Mouse (Mus musculus) MEL (cell line): Measurements from ENCODE around the gene Gpr150. TPM values are rescaled to one million over a fixed set of nuclear protein-coding genes. Genes with fewer than 3 reads are reported as not detected.

ENCODE experiments used
- DNase-seq: peaks from one replicate; pipeline ENCODE4 v3.0.0; 2011; ENCODE audit warnings: low read depth, low spot score
- H3K27ac ChIP-seq: 2 replicates; pipeline ENCODE4 v1.5.1; 2012; ENCODE audit warnings: low read depth, mild to moderate bottlenecking, control low read depth, low read length, moderate library complexity; ENCODE audit not compliant: control insufficient read depth
- H3K27me3 ChIP-seq, 2 experiments: fragments of 150-350 bp in 1 of 2; sonication (generic) in 1 of 2; 2 replicates each; pipeline ENCODE4 v1.6.1; 2012; ENCODE audit warnings: low read length in 2 of 2, mild to moderate bottlenecking in 2 of 2, improper control_type of control experiment in 1 of 2, moderate library complexity in 1 of 2; ENCODE audit not compliant: insufficient read depth in 2 of 2, control insufficient read depth in 1 of 2
- H3K36me3 ChIP-seq, 2 experiments: 2 replicates each; pipeline ENCODE4 v1.6.1; 2012 to 2014; ENCODE audit warnings: low read length in 2 of 2, improper control_type of control experiment in 1 of 2, inconsistent platforms in 1 of 2, mild to moderate bottlenecking in 1 of 2; ENCODE audit not compliant: insufficient read depth in 2 of 2, control insufficient read depth in 1 of 2
- H3K4me1 ChIP-seq, 2 experiments: fragments of 150-350 bp in 1 of 2; sonication (generic) in 1 of 2; 2 replicates each; pipeline ENCODE4 v1.6.1; 2012; ENCODE audit warnings: low read length in 2 of 2, improper control_type of control experiment in 1 of 2, mild to moderate bottlenecking in 1 of 2; ENCODE audit not compliant: insufficient read depth in 2 of 2, control insufficient read depth in 1 of 2
- H3K4me3 ChIP-seq, 2 experiments: fragments of 150-350 bp in 1 of 2; sonication (generic) in 1 of 2; 2 replicates each; pipeline ENCODE4 v1.5.1; 2012; ENCODE audit warnings: low read depth in 2 of 2, low read length in 2 of 2, mild to moderate bottlenecking in 2 of 2, moderate library complexity in 2 of 2, control low read depth in 1 of 2, improper control_type of control experiment in 1 of 2; ENCODE audit not compliant: control insufficient read depth in 1 of 2, insufficient read depth in 1 of 2
- H3K79me2 ChIP-seq: 2 replicates; pipeline ENCODE4 v1.6.1; 2012; ENCODE audit warnings: mild to moderate bottlenecking, low read length, moderate library complexity; ENCODE audit not compliant: control insufficient read depth, poor library complexity, insufficient read depth
- H3K9ac ChIP-seq: 2 replicates; pipeline ENCODE4 v1.6.1; 2012; ENCODE audit warnings: low read depth, mild to moderate bottlenecking, control low read depth, low read length, moderate library complexity; ENCODE audit not compliant: control insufficient read depth, poor library complexity, severe bottlenecking
- H3K9me3 ChIP-seq: fragments of 150-350 bp; sonication (generic); replicated peaks from 2 replicates; pipeline ENCODE4 v1.6.1; 2012; ENCODE audit warnings: mild to moderate bottlenecking, low read length, improper control_type of control experiment, moderate library complexity; ENCODE audit not compliant: insufficient read depth
- BHLHE40 ChIP-seq: IDR thresholded peaks from 2 replicates; pipeline ENCODE4 v1.6.1; 2012; ENCODE audit warnings: low read depth, mild to moderate bottlenecking, inconsistent platforms, low read length, improper control_type of control experiment, borderline replicate concordance
- CHD1 ChIP-seq: IDR thresholded peaks from 2 replicates; pipeline ENCODE4 v1.6.1; 2012; ENCODE audit warnings: low read depth, mild to moderate bottlenecking, inconsistent platforms, low read length, improper control_type of control experiment
- CHD2 ChIP-seq: IDR thresholded peaks from 2 replicates; pipeline ENCODE4 v1.6.1; 2011; ENCODE audit warnings: low read length, improper control_type of control experiment
- CTCF ChIP-seq, 3 experiments: IDR thresholded peaks in 2 of 3; conservative IDR thresholded peaks in 1 of 3; 2 replicates each; pipeline ENCODE4 v1.5.1; 2011 to 2012; ENCODE audit warnings: low read length in 3 of 3, low read depth in 2 of 3, mild to moderate bottlenecking in 2 of 3, improper control_type of control experiment in 1 of 3, inconsistent platforms in 1 of 3, mixed read lengths in 1 of 3, moderate library complexity in 1 of 3; ENCODE audit not compliant: control insufficient read depth in 1 of 3, insufficient read depth in 1 of 3, poor library complexity in 1 of 3, severe bottlenecking in 1 of 3
- EP300 ChIP-seq, 2 experiments: IDR thresholded peaks; 2 replicates each; pipeline ENCODE4 v1.6.1; 2011; ENCODE audit warnings: improper control_type of control experiment in 2 of 2, low read length in 2 of 2, low read depth in 1 of 2, mild to moderate bottlenecking in 1 of 2
- ETS1 ChIP-seq: IDR thresholded peaks from 2 replicates; pipeline ENCODE4 v1.6.1; 2012; ENCODE audit warnings: low read depth, mild to moderate bottlenecking, inconsistent platforms, low read length, improper control_type of control experiment, moderate library complexity
- GABPA ChIP-seq: IDR thresholded peaks from 2 replicates; pipeline ENCODE4 v1.6.1; 2012; ENCODE audit warnings: low read depth, mild to moderate bottlenecking, inconsistent platforms, low read length, improper control_type of control experiment, moderate library complexity
- GATA1 ChIP-seq: IDR thresholded peaks from 2 replicates; pipeline ENCODE4 v1.6.1; 2011; ENCODE audit warnings: low read depth, low read length, improper control_type of control experiment
- KAT2A ChIP-seq: conservative IDR thresholded peaks from 2 replicates; pipeline ENCODE4 v1.6.1; 2012; ENCODE audit warnings: low read depth, low read length, improper control_type of control experiment, inconsistent platforms
- MEF2A ChIP-seq: IDR thresholded peaks from 2 replicates; pipeline ENCODE4 v1.6.1; 2014; ENCODE audit warnings: low read depth, mild to moderate bottlenecking, inconsistent platforms, low read length, improper control_type of control experiment; ENCODE audit not compliant: poor library complexity, insufficient replicate concordance, severe bottlenecking; ENCODE audit errors: extremely low read depth
- MXI1 ChIP-seq: IDR thresholded peaks from 2 replicates; pipeline ENCODE4 v1.6.1; 2011; ENCODE audit warnings: mild to moderate bottlenecking, low read depth, low read length, improper control_type of control experiment
- MYC ChIP-seq: IDR thresholded peaks from 2 replicates; pipeline ENCODE4 v1.6.1; 2011; ENCODE audit warnings: low read depth, mild to moderate bottlenecking, low read length, improper control_type of control experiment, moderate library complexity
- NELFE ChIP-seq: IDR thresholded peaks from 2 replicates; pipeline ENCODE4 v1.6.1; 2011; ENCODE audit warnings: low read depth, low read length, improper control_type of control experiment
- NRF1 ChIP-seq: IDR thresholded peaks from 2 replicates; pipeline ENCODE4 v1.6.1; 2014; ENCODE audit warnings: low read depth, mild to moderate bottlenecking, inconsistent platforms, low read length, improper control_type of control experiment, moderate library complexity; ENCODE audit not compliant: poor library complexity, insufficient read depth, severe bottlenecking
- POLR2A ChIP-seq, 2 experiments: IDR thresholded peaks; 2 replicates each; pipeline ENCODE4 v1.6.1; 2011 to 2012; ENCODE audit warnings: low read length in 2 of 2, mild to moderate bottlenecking in 2 of 2, control low read depth in 1 of 2, improper control_type of control experiment in 1 of 2, low read depth in 1 of 2, moderate library complexity in 1 of 2; ENCODE audit not compliant: control insufficient read depth in 1 of 2, insufficient read depth in 1 of 2, poor library complexity in 1 of 2
- RAD21 ChIP-seq: IDR thresholded peaks from 2 replicates; pipeline ENCODE4 v1.6.1; 2011; ENCODE audit warnings: mild to moderate bottlenecking, low read depth, low read length, improper control_type of control experiment
- RCOR1 ChIP-seq: IDR thresholded peaks from 2 replicates; pipeline ENCODE4 v1.6.1; 2012; ENCODE audit warnings: low read depth, mild to moderate bottlenecking, inconsistent platforms, low read length, improper control_type of control experiment
- SMC3 ChIP-seq: IDR thresholded peaks from 2 replicates; pipeline ENCODE4 v1.6.1; 2011; ENCODE audit warnings: low read depth, low read length, improper control_type of control experiment
- USF2 ChIP-seq, 2 experiments: IDR thresholded peaks; 2 replicates each; pipeline ENCODE4 v1.6.1; 2011 to 2012; ENCODE audit warnings: improper control_type of control experiment in 2 of 2, low read length in 2 of 2, borderline replicate concordance in 1 of 2, inconsistent platforms in 1 of 2, low read depth in 1 of 2, mild to moderate bottlenecking in 1 of 2; ENCODE audit not compliant: insufficient read depth in 1 of 2
- ZKSCAN1 ChIP-seq: IDR thresholded peaks from 2 replicates; pipeline ENCODE4 v1.6.1; 2012; ENCODE audit warnings: low read depth, mild to moderate bottlenecking, inconsistent platforms, low read length, improper control_type of control experiment, moderate library complexity
- polyA plus RNA-seq, 2 experiments: library from polyadenylated mRNA; stranded (reverse) in 1 of 2; unstranded in 1 of 2; fragments of >175 nt in 1 of 2; fragments of >200 nt in 1 of 2; gene quantifications; 2 replicates each; pipeline versions ENCODE4 v1.2.1 to v1.2.4; 2012; ENCODE audit warnings: low replicate concordance in 2 of 2, low read depth in 1 of 2; ENCODE audit not compliant: insufficient read length in 2 of 2, insufficient read depth in 1 of 2, missing spikeins in 1 of 2
- total RNA-seq: library from RNA; depleted of rRNA; stranded (reverse); fragments of 300-350 nt; gene quantifications from 2 replicates; pipeline ENCODE4 v1.2.3, GENCODE M21; 2012

Gpr150 gene
- total and polyA plus RNA-seq, 3 experiments, result not detected

GRCm38 (mm10) chr13:76062126-76062525, 5.3 kb upstream of the Gpr150 start:
- H3K4me1 ChIP-seq, result no peaks in the 10 kb centered on the region
- no peak overlapping the region for H3K9ac ChIP-seq
- no peaks in the 10 kb centered on the region for H3K79me2 ChIP-seq
- H3K9me3 ChIP-seq, result no peaks in the 10 kb centered on the region
- no peaks in the 10 kb centered on the region for H3K27me3 ChIP-seq
- no peaks in the 10 kb centered on the region for H3K36me3 ChIP-seq
- H3K27ac ChIP-seq, result no peak overlapping the region
- TF ChIP-seq SMC3 (no peak), POLR2A (IDR thresholded peaks at IDR 0.05; ENCODE audit: control insufficient read depth in 1 of 2, insufficient read depth in 1 of 2, low read depth in 1 of 2, low read length in 2 of 2, poor library complexity in 1 of 2) (no peak), MXI1 (no peak), MYC (no peak), EP300 (IDR thresholded peaks at IDR 0.05; ENCODE audit: low read depth in 1 of 2, low read length in 2 of 2) (no peak), RCOR1 (no peak), USF2 (IDR thresholded peaks at IDR 0.05; ENCODE audit: borderline replicate concordance in 1 of 2, insufficient read depth in 1 of 2, low read depth in 1 of 2, low read length in 2 of 2) (no peak), CHD1 (no peak), NRF1 (no peak), GATA1 (no peak), ZKSCAN1 (no peak), KAT2A (no peak), CTCF (IDR thresholded peaks at IDR 0.05 in 2 of 3, conservative IDR thresholded peaks at IDR 0.05 in 1 of 3; ENCODE audit: control insufficient read depth in 1 of 3, insufficient read depth in 1 of 3, low read depth in 2 of 3, low read length in 3 of 3, poor library complexity in 1 of 3, severe bottlenecking in 1 of 3) (no peak), CHD2 (no peak), GABPA (no peak), RAD21 (no peak), BHLHE40 (no peak), NELFE (no peak), ETS1 (no peak)
- H3K4me3 ChIP-seq, result no peak overlapping the region
- DNase-seq, result no peak

GRCm38 (mm10) chr13:76059591-76059990, 2.8 kb upstream of the Gpr150 start:
- no peak for TF ChIP-seq NELFE
- no peak for TF ChIP-seq CHD1
- no peak for TF ChIP-seq EP300 (IDR thresholded peaks at IDR 0.05; ENCODE audit: low read depth in 1 of 2, low read length in 2 of 2)
- TF ChIP-seq MEF2A, result no peak
- H3K4me1 ChIP-seq, result no peaks in the 10 kb centered on the region

More at GRCm38 (mm10) chr13:76059591-76059990, 2.8 kb upstream of the Gpr150 start:
- Histone ChIP-seq H3K36me3 (no peaks in the 10 kb centered on the region), H3K9ac (no peak overlapping the region), H3K27ac (no peak overlapping the region), H3K79me2 (no peaks in the 10 kb centered on the region), H3K4me3 (no peak overlapping the region), H3K27me3 (no peaks in the 10 kb centered on the region), H3K9me3 (no peaks in the 10 kb centered on the region)
- DNase-seq, result no peak
